Mouse (Mus musculus): ENCODE data around the gene Ppl. TPM values are rescaled to one million over a fixed set of nuclear protein-coding genes. Genes with fewer than 3 reads are reported as not detected.

Gene Ppl
- polyA plus RNA-seq, 1 experiment = 1.3 TPM

- TF ChIP-seq CTCF (IDR thresholded peaks at IDR 0.05; ENCODE audit: borderline replicate concordance, control insufficient read depth, extremely low read depth, insufficient read depth, low read length, poor library complexity) = no peak
- Histone ChIP-seq H3K27me3 (ENCODE audit: control insufficient read depth, insufficient read depth, low read length) (peaks cover 10% of the 10 kb centered on the region; the same call in 1 of the 2 replicates), H3K36me3 (ENCODE audit: control insufficient read depth, insufficient read depth, low read length) (no peaks in the 10 kb centered on the region), H3K4me1 (replicated peaks; ENCODE audit: control insufficient read depth, insufficient read depth, low read length) (no peaks in the 10 kb centered on the region), H3K4me3 (ENCODE audit: control insufficient read depth, insufficient read depth, low read length) (0 out of 2 replicates have a peak overlapping the region, but pooled peaks have one; percentile 1), H3K27ac (ENCODE audit: control insufficient read depth, insufficient read depth, low read length) (no peak overlapping the region)
- 8% methylated on average over 25 of the region's 25 CpGs for WGBS
- no peak for DNase-seq
These were observed 834 bp downstream of the Ppl start for GRCm38 (mm10) chr16:5131251-5131922.

GRCm38 (mm10) chr16:5130766-5131165 is 1.5 kb downstream of the Ppl start:
- Histone ChIP-seq H3K27ac (ENCODE audit: control insufficient read depth, insufficient read depth, low read length) (no peak overlapping the region), H3K4me1 (replicated peaks; ENCODE audit: control insufficient read depth, insufficient read depth, low read length) (no peaks in the 10 kb centered on the region), H3K27me3 (ENCODE audit: control insufficient read depth, insufficient read depth, low read length) (peaks cover 10% of the 10 kb centered on the region; the same call in 1 of the 2 replicates), H3K4me3 (ENCODE audit: control insufficient read depth, insufficient read depth, low read length) (no peak overlapping the region), H3K36me3 (ENCODE audit: control insufficient read depth, insufficient read depth, low read length) (no peaks in the 10 kb centered on the region)
- no peak for TF ChIP-seq POLR2A (IDR thresholded peaks at IDR 0.05; ENCODE audit: control insufficient read depth, extremely low read depth, insufficient read depth, low read length, poor library complexity)
- no peak for TF ChIP-seq CTCF (IDR thresholded peaks at IDR 0.05; ENCODE audit: borderline replicate concordance, control insufficient read depth, extremely low read depth, insufficient read depth, low read length, poor library complexity)
- 34% methylated on average over 4 of the region's 4 CpGs for WGBS
- DNase-seq = no peak

- Histone ChIP-seq H3K4me1 (replicated peaks; ENCODE audit: control insufficient read depth, insufficient read depth, low read length) (no peaks in the 10 kb centered on the region), H3K4me3 (ENCODE audit: control insufficient read depth, insufficient read depth, low read length) (no peak overlapping the region), H3K27ac (ENCODE audit: control insufficient read depth, insufficient read depth, low read length) (no peak overlapping the region), H3K36me3 (ENCODE audit: control insufficient read depth, insufficient read depth, low read length) (no peaks in the 10 kb centered on the region), H3K27me3 (ENCODE audit: control insufficient read depth, insufficient read depth, low read length) (peaks cover 10% of the 10 kb centered on the region; the same call in 1 of the 2 replicates)
- TF ChIP-seq CTCF (IDR thresholded peaks at IDR 0.05; ENCODE audit: borderline replicate concordance, control insufficient read depth, extremely low read depth, insufficient read depth, low read length, poor library complexity) (no peak), POLR2A (IDR thresholded peaks at IDR 0.05; ENCODE audit: control insufficient read depth, extremely low read depth, insufficient read depth, low read length, poor library complexity) (no peak)
- no peak for DNase-seq
- 37% methylated on average over 2 of the region's 2 CpGs for WGBS
These were observed 2.0 kb downstream of the Ppl start for GRCm38 (mm10) chr16:5130196-5130595.

- no peak for DNase-seq
- Histone ChIP-seq H3K27me3 (ENCODE audit: control insufficient read depth, insufficient read depth, low read length) (no peaks in the 10 kb centered on the region), H3K4me1 (replicated peaks; ENCODE audit: control insufficient read depth, insufficient read depth, low read length) (no peaks in the 10 kb centered on the region), H3K4me3 (ENCODE audit: control insufficient read depth, insufficient read depth, low read length) (no peak overlapping the region), H3K27ac (ENCODE audit: control insufficient read depth, insufficient read depth, low read length) (no peak overlapping the region), H3K36me3 (ENCODE audit: control insufficient read depth, insufficient read depth, low read length) (no peaks in the 10 kb centered on the region)
- no peak for TF ChIP-seq POLR2A (IDR thresholded peaks at IDR 0.05; ENCODE audit: control insufficient read depth, extremely low read depth, insufficient read depth, low read length, poor library complexity)
- no peak for TF ChIP-seq CTCF (IDR thresholded peaks at IDR 0.05; ENCODE audit: borderline replicate concordance, control insufficient read depth, extremely low read depth, insufficient read depth, low read length, poor library complexity)
- WGBS = 37% methylated on average over 6 of the region's 6 CpGs
These were observed 8.7 kb downstream of the Ppl start for GRCm38 (mm10) chr16:5123476-5123875.

- Histone ChIP-seq H3K27me3 (ENCODE audit: control insufficient read depth, insufficient read depth, low read length) (no peaks in the 10 kb centered on the region), H3K4me1 (replicated peaks; ENCODE audit: control insufficient read depth, insufficient read depth, low read length) (no peaks in the 10 kb centered on the region), H3K27ac (ENCODE audit: control insufficient read depth, insufficient read depth, low read length) (no peak overlapping the region), H3K4me3 (ENCODE audit: control insufficient read depth, insufficient read depth, low read length) (no peak overlapping the region), H3K36me3 (ENCODE audit: control insufficient read depth, insufficient read depth, low read length) (no peaks in the 10 kb centered on the region)
- 79% methylated on average over 4 of the region's 4 CpGs for WGBS
- DNase-seq = no peak
- TF ChIP-seq POLR2A (IDR thresholded peaks at IDR 0.05; ENCODE audit: control insufficient read depth, extremely low read depth, insufficient read depth, low read length, poor library complexity) (no peak), CTCF (IDR thresholded peaks at IDR 0.05; ENCODE audit: borderline replicate concordance, control insufficient read depth, extremely low read depth, insufficient read depth, low read length, poor library complexity) (no peak)
These were observed 12.4 kb downstream of the Ppl start for GRCm38 (mm10) chr16:5119845-5120244.

- H3K36me3 ChIP-seq (ENCODE audit: control insufficient read depth, insufficient read depth, low read length) = no peaks in the 10 kb centered on the region
- 87% methylated on average over 4 of the region's 4 CpGs for WGBS
- TF ChIP-seq POLR2A (IDR thresholded peaks at IDR 0.05; ENCODE audit: control insufficient read depth, extremely low read depth, insufficient read depth, low read length, poor library complexity) (no peak), CTCF (IDR thresholded peaks at IDR 0.05; ENCODE audit: borderline replicate concordance, control insufficient read depth, extremely low read depth, insufficient read depth, low read length, poor library complexity) (no peak)
- DNase-seq = no peak
- no peak overlapping the region for H3K27ac ChIP-seq (ENCODE audit: control insufficient read depth, insufficient read depth, low read length)
- H3K4me3 ChIP-seq (ENCODE audit: control insufficient read depth, insufficient read depth, low read length) = no peak overlapping the region
- no peaks in the 10 kb centered on the region for H3K27me3 ChIP-seq (ENCODE audit: control insufficient read depth, insufficient read depth, low read length)
- H3K4me1 ChIP-seq (replicated peaks; ENCODE audit: control insufficient read depth, insufficient read depth, low read length) = no peaks in the 10 kb centered on the region
These were observed 12.8 kb downstream of the Ppl start for GRCm38 (mm10) chr16:5119385-5119784.

- no peak for DNase-seq
- H3K4me1 ChIP-seq (replicated peaks; ENCODE audit: control insufficient read depth, insufficient read depth, low read length) = no peaks in the 10 kb centered on the region
- TF ChIP-seq CTCF (IDR thresholded peaks at IDR 0.05; ENCODE audit: borderline replicate concordance, control insufficient read depth, extremely low read depth, insufficient read depth, low read length, poor library complexity) (no peak), POLR2A (IDR thresholded peaks at IDR 0.05; ENCODE audit: control insufficient read depth, extremely low read depth, insufficient read depth, low read length, poor library complexity) (no peak)
- no peak overlapping the region for H3K4me3 ChIP-seq (ENCODE audit: control insufficient read depth, insufficient read depth, low read length)
- no peaks in the 10 kb centered on the region for H3K36me3 ChIP-seq (ENCODE audit: control insufficient read depth, insufficient read depth, low read length)
- no peaks in the 10 kb centered on the region for H3K27me3 ChIP-seq (ENCODE audit: control insufficient read depth, insufficient read depth, low read length)
- WGBS = 89% methylated on average over 2 of the region's 2 CpGs
- no peak overlapping the region for H3K27ac ChIP-seq (ENCODE audit: control insufficient read depth, insufficient read depth, low read length)
These were observed 18.6 kb downstream of the Ppl start for GRCm38 (mm10) chr16:5113582-5113981.

Data from thymus, adult 2 months (tissue).